Mouse (Mus musculus) embryonic fibroblast, embryonic 13.5 days (primary cell): ENCODE measurements at regions not wholly inside any gene's neighbourhood (a gene's known extent, or its start where the extent isn't known, plus 50 kb on each side); places are given as distances from the start of the nearest gene placed in this dataset.

Experiments
- CTCF ChIP-seq: IDR thresholded peaks from 2 replicates; pipeline ENCODE4 v1.5.1; 2011; ENCODE audit warnings: mild to moderate bottlenecking, control low read depth, low read length, moderate library complexity, borderline replicate concordance; ENCODE audit not compliant: insufficient read depth
- POLR2A ChIP-seq: IDR thresholded peaks from 2 replicates; pipeline ENCODE4 v1.6.1; 2011; ENCODE audit warnings: low read depth, mild to moderate bottlenecking, control low read depth, low read length, moderate library complexity

DNA sequence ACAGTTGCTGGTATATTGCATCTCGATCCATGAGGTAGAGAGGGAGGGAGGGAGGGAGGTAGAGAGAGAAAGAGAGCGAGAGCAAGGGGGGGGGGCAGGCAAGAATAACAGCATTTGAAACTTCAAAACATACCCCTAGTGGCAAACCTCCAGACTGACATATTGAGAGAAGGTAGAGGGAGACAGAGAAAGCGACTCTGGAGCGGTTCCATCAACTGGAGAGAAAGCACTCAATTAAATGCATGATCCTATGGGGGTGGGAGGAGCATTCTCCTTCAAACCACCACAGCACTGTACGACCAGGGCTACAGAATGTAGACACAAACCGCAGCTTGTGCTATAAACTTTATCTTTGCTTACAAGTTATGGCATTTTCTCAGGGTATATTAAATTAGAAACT, 345.7 kb upstream of the Klf12 start:
- TF ChIP-seq POLR2A (no peak), CTCF (no peak)
